41 mouse cellular contexts compared by ENCODE assay signal in the genomic region with DNA sequence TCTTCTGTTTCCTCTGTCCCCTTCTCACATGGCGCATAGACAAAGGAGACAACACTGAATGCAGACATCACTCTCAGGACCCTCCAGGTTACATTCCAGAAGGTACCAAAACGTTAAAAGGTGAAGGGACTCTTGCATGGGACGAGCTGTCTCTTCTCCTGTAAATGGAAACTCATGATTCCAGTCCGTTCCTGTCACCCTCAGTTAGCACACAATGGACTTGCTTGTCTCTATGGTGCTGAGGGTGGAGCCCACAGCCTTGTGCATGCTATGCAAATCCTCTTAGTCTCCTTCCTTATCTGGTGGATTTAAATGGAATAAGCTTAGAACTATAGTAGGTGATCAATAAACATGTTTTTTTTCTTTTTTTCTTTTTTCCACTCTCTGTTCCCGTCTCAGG. TPM values are rescaled to one million over a fixed set of nuclear protein-coding genes. Genes with fewer than 3 reads are reported as not detected.
"Had no signal": no experiment of that assay in that cellular context is flagged by ENCODE, and none has a peak within 500 bp of the region (broad histone marks: within the 10 kb centered on the region; RNA-seq: fewer than 3 reads in every experiment).

No protein-coding gene starts in this region.

- H3K4me1 ChIP-seq: intestine, embryonic 15.5 days had no signal

- H3K36me3 ChIP-seq: heart, embryonic 12.5 days; heart, embryonic 13.5 days; heart, embryonic 15.5 days; hindbrain, embryonic 10.5 days; hindbrain, embryonic 12.5 days; hindbrain, embryonic 13.5 days; hindbrain, embryonic 15.5 days; intestine, embryonic 15.5 days; kidney, embryonic 15.5 days had no signal

- H3K27me3 ChIP-seq: heart, embryonic 15.5 days had no signal

- DNase-seq: heart, postnatal 10 days; heart, postnatal 14 days; heart, postnatal 36 days; heart, postnatal 4 days; kidney, adult 11 months; kidney, adult 18-20 months; kidney, adult 2 months; kidney, adult 8-10 months; kidney, adult 9 months; kidney, postnatal 10 days; kidney, postnatal 25 days; kidney, postnatal 36 days; kidney, postnatal 4 days; layer of hippocampus, adult 9-11 months; layer of hippocampus, postnatal 36 days had no signal

- H3K9me3 ChIP-seq: heart, embryonic 12.5 days; heart, embryonic 13.5 days; heart, embryonic 15.5 days; hindbrain, embryonic 10.5 days; hindbrain, embryonic 12.5 days; hindbrain, embryonic 13.5 days; hindbrain, embryonic 15.5 days; intestine, embryonic 15.5 days; kidney, embryonic 15.5 days had no signal

- H3K27ac ChIP-seq: heart, embryonic 13.5 days; heart, embryonic 15.5 days; hindbrain, embryonic 10.5 days; hindbrain, embryonic 12.5 days; hindbrain, embryonic 13.5 days; hindbrain, embryonic 14.5 days; hindbrain, embryonic 15.5 days; hindbrain, postnatal 0 days; intestine, embryonic 15.5 days; kidney, embryonic 15.5 days; kidney, postnatal 0 days; layer of hippocampus, adult 2 months; left cerebral cortex, adult 2 months had no signal

- H3K4me3 ChIP-seq: heart, embryonic 12.5 days; heart, embryonic 13.5 days; heart, embryonic 15.5 days; hindbrain, embryonic 10.5 days; hindbrain, embryonic 12.5 days; hindbrain, embryonic 13.5 days; hindbrain, embryonic 15.5 days; intestine, embryonic 15.5 days; kidney, embryonic 15.5 days; layer of hippocampus, adult 2 months; left cerebral cortex, adult 2 months had no signal

RNA-seq across cellular contexts. Expression of gene Prss39, which starts 28.4 kb away (rescaled TPM):
- polyA plus RNA-seq: heart, embryonic 11.5 days; heart, embryonic 12.5 days; heart, embryonic 13.5 days; heart, embryonic 14.5 days; heart, embryonic 15.5 days; heart, embryonic 16.5 days; heart, postnatal 0 days; hindbrain, embryonic 10.5 days; hindbrain, embryonic 11.5 days; hindbrain, embryonic 12.5 days; hindbrain, embryonic 13.5 days; hindbrain, embryonic 14.5 days; hindbrain, embryonic 15.5 days; hindbrain, embryonic 16.5 days; hindbrain, postnatal 0 days; inflammation-experienced regulatory T-cells, adult 6 months; intestine, embryonic 14.5 days; intestine, embryonic 15.5 days; intestine, embryonic 16.5 days; intestine, postnatal 0 days; kidney, embryonic 14.5 days; kidney, embryonic 15.5 days; kidney, embryonic 16.5 days; kidney, postnatal 0 days had no signal
